In the genomic region with DNA sequence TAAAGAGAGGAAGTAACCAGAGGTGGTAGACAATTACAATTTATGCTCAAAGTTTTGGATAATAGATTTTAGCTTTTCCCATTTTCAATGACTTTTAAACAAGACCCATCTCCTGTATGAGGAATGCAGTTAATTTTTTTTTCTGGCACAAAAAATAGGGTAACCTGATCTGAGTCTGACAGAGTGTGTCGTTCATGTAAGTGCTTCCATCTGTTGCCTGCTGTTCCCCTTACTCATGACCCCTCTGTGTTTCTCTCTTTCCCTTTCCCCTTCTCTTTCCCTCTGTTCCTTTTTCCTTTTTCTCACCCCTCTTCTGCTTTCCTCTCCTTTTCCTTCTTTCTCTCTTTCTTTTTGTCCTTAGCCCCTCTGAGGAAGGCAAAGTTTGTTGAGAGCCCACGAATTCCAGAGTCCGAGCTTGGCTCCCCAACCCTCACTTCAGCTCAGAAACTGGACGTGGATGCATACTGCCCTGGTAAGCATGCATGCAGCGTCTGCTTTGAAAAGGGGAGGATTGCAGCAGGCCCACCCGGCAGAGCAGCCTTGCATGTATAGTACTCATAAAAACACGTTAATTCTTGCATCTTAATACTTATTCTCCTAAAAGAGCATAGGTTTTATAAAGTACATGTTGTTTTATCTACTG, we compare ENCODE assay signal across 12 mouse cellular contexts.
DNase-seq lines count a peak whose midpoint lies in the region; ATAC-seq lines count a peak whose summit lies in the region.
"Had no signal": no experiment of that assay in that cellular context is flagged by ENCODE, and none has a peak within 500 bp of the region (broad histone marks: within the 10 kb centered on the region; RNA-seq: fewer than 3 reads in every experiment).

No protein-coding gene starts in this region.

- H3K4me1 ChIP-seq in midbrain, embryonic 10.5 days = peaks cover 43% of the 10 kb centered on the region
- peaks cover 5% of the 10 kb centered on the region for H3K4me1 ChIP-seq in midbrain, embryonic 15.5 days
- H3K4me1 ChIP-seq in forebrain, embryonic 13.5 days = peaks cover 24% of the 10 kb centered on the region
- H3K4me1 ChIP-seq in limb, embryonic 11.5 days (ENCODE audit: control insufficient read depth, insufficient read depth, low read length) = no peaks in the 10 kb centered on the region
- peaks cover 10% of the 10 kb centered on the region for H3K4me1 ChIP-seq in neural tube, embryonic 15.5 days

- no peak overlapping the region for H3K4me2 ChIP-seq in midbrain, embryonic 15.5 days
- no peak overlapping the region for H3K4me2 ChIP-seq in forebrain, embryonic 13.5 days
- H3K4me2 ChIP-seq in limb, embryonic 11.5 days (ENCODE audit: low read depth, severe bottlenecking) = peak overlapping the region; percentile 13; the same call in 1 of the 2 replicates
- no peak overlapping the region for H3K4me2 ChIP-seq in neural tube, embryonic 15.5 days

- H3K27ac ChIP-seq in midbrain, embryonic 10.5 days (replicated peaks) = peak overlapping the region; percentile 83
- no peak overlapping the region for H3K27ac ChIP-seq in midbrain, embryonic 15.5 days
- H3K27ac ChIP-seq in forebrain, embryonic 13.5 days = peak overlapping the region; percentile 35; the same call in 1 of the 2 replicates
- peak overlapping the region; percentile 64 for H3K27ac ChIP-seq in limb, embryonic 11.5 days (replicated peaks; ENCODE audit: low read depth, low read length)
- peak overlapping the region; percentile 56 for H3K27ac ChIP-seq in neural tube, embryonic 15.5 days (replicated peaks)
- H3K27ac ChIP-seq: heart, adult 2 months had no signal

- no peaks in the 10 kb centered on the region for H3K27me3 ChIP-seq in midbrain, embryonic 10.5 days (ENCODE audit: low read depth, poor library complexity, severe bottlenecking)
- no peaks in the 10 kb centered on the region for H3K27me3 ChIP-seq in midbrain, embryonic 15.5 days (replicated peaks)
- no peaks in the 10 kb centered on the region for H3K27me3 ChIP-seq in forebrain, embryonic 13.5 days
- no peaks in the 10 kb centered on the region for H3K27me3 ChIP-seq in limb, embryonic 11.5 days (ENCODE audit: control insufficient read depth, insufficient read depth, low read length)
- no peaks in the 10 kb centered on the region for H3K27me3 ChIP-seq in neural tube, embryonic 15.5 days (replicated peaks)

- WGBS in midbrain, embryonic 10.5 days = 26% methylated on average over 7 of the region's 7 CpGs
- 17% methylated on average over 7 of the region's 7 CpGs for WGBS in midbrain, embryonic 15.5 days
- WGBS in forebrain, embryonic 13.5 days = 27% methylated on average over 7 of the region's 7 CpGs
- WGBS in limb, embryonic 11.5 days = 14% methylated on average over 7 of the region's 7 CpGs
- whole genome bisulfite sequencing in neural tube, embryonic 15.5 days = 13% methylated on average over 7 of the region's 7 CpGs

- no peak overlapping the region for H3K9ac ChIP-seq in midbrain, embryonic 15.5 days
- no peak overlapping the region for H3K9ac ChIP-seq in forebrain, embryonic 13.5 days
- no peak overlapping the region for H3K9ac ChIP-seq in limb, embryonic 11.5 days (ENCODE audit: low read length)
- H3K9ac ChIP-seq in neural tube, embryonic 15.5 days (replicated peaks) = no peak overlapping the region

- H3K36me3 ChIP-seq in midbrain, embryonic 10.5 days = no peaks in the 10 kb centered on the region
- H3K36me3 ChIP-seq in midbrain, embryonic 15.5 days (replicated peaks) = no peaks in the 10 kb centered on the region
- H3K36me3 ChIP-seq in forebrain, embryonic 13.5 days (ENCODE audit: poor library complexity, severe bottlenecking) = no peaks in the 10 kb centered on the region
- H3K36me3 ChIP-seq in limb, embryonic 11.5 days (ENCODE audit: control insufficient read depth, insufficient read depth, low read length) = no peaks in the 10 kb centered on the region
- H3K36me3 ChIP-seq in neural tube, embryonic 15.5 days = no peaks in the 10 kb centered on the region

- peak; percentile 21 for DNase-seq in midbrain, embryonic 10.5 days (ENCODE audit: low spot score)
- peak; percentile 53 for DNase-seq in limb, embryonic 11.5 days (ENCODE audit: low spot score)
- no peak for DNase-seq in left cerebral cortex, adult 18-20 months (ENCODE audit: low spot score in 2 of 2)
- DNase-seq in urinary bladder, postnatal 14 days (ENCODE audit: low spot score) = no peak
- DNase-seq: heart, adult 2 months; kidney, adult 8-10 months; thymus, postnatal 14 days had no signal

- peak overlapping the region; percentile 23; the same call in 1 of the 2 replicates for H3K4me3 ChIP-seq in midbrain, embryonic 10.5 days
- no peak overlapping the region for H3K4me3 ChIP-seq in midbrain, embryonic 15.5 days
- no peak overlapping the region for H3K4me3 ChIP-seq in forebrain, embryonic 13.5 days
- no peak overlapping the region for H3K4me3 ChIP-seq in limb, embryonic 11.5 days (ENCODE audit: low read depth, low read length)
- H3K4me3 ChIP-seq in neural tube, embryonic 15.5 days (replicated peaks) = no peak overlapping the region
- H3K4me3 ChIP-seq: erythroblast, embryonic 14.5 days; heart, adult 2 months had no signal

- no peak for ATAC-seq in midbrain, embryonic 15.5 days (replicated peaks)
- no peak for ATAC-seq in forebrain, embryonic 13.5 days
- no peak for ATAC-seq in limb, embryonic 11.5 days (ENCODE audit: insufficient number of reproducible peaks, low FRiP score, low TSS enrichment, low read depth)
- no peak for ATAC-seq in neural tube, embryonic 15.5 days (ENCODE audit: low FRiP score)
- no peak for ATAC-seq in granulocyte monocyte progenitor cell, adult 5-6 weeks (replicated peaks; ENCODE audit: poor library complexity, severe bottlenecking)

- H3K9me3 ChIP-seq in midbrain, embryonic 10.5 days (replicated peaks) = no peaks in the 10 kb centered on the region
- no peaks in the 10 kb centered on the region for H3K9me3 ChIP-seq in midbrain, embryonic 15.5 days
- H3K9me3 ChIP-seq in forebrain, embryonic 13.5 days (replicated peaks) = no peaks in the 10 kb centered on the region
- no peaks in the 10 kb centered on the region for H3K9me3 ChIP-seq in limb, embryonic 11.5 days (ENCODE audit: control insufficient read depth, low read length)
- no peaks in the 10 kb centered on the region for H3K9me3 ChIP-seq in neural tube, embryonic 15.5 days (replicated peaks)

Comparison
In these comparisons a context has a peak if more than half of its experiments do, and no peak if none do; other contexts are left out.
1. DNase-seq: peak in midbrain, embryonic 10.5 days (single experiment) and limb, embryonic 11.5 days (single experiment); none in left cerebral cortex, adult 18-20 months (0 of 2) and urinary bladder, postnatal 14 days (single experiment).